Mouse (Mus musculus) limb, embryonic 11.5 days (tissue): ENCODE data around the gene Batf2. TPM values are rescaled to one million over a fixed set of nuclear protein-coding genes. Genes with fewer than 3 reads are reported as not detected.

Source experiments
- ATAC-seq: fragments of 200-750 bp; cut with Nextera tagmentation; 2 replicates; pipeline ENCODE4 v1.8.0; 2017; ENCODE audit warnings: low read depth; ENCODE audit not compliant: insufficient number of reproducible peaks, low FRiP score, low TSS enrichment
- DNase-seq: peaks from one replicate; pipeline ENCODE4 v3.0.0-alpha.2; 2015; ENCODE audit warnings: low spot score
- H3K27ac ChIP-seq: fragments of 300-500 bp; sonication (generic); replicated peaks from 2 replicates; pipeline ENCODE4 v1.5.1; 2014; ENCODE audit warnings: low read depth, mild to moderate bottlenecking, low read length
- H3K27me3 ChIP-seq: fragments of 300-500 bp; sonication (generic); 2 replicates; pipeline ENCODE4 v1.6.1; 2014; ENCODE audit warnings: mild to moderate bottlenecking, low read length, mixed read lengths; ENCODE audit not compliant: control insufficient read depth, insufficient read depth
- H3K36me3 ChIP-seq: fragments of 300-500 bp; sonication (generic); 2 replicates; pipeline ENCODE4 v1.6.1; 2014; ENCODE audit warnings: mild to moderate bottlenecking, low read length, moderate library complexity, mixed read lengths; ENCODE audit not compliant: control insufficient read depth, insufficient read depth
- H3K4me1 ChIP-seq: fragments of 300-500 bp; sonication (generic); 2 replicates; pipeline ENCODE4 v1.6.1; 2014; ENCODE audit warnings: low read length, mixed read lengths; ENCODE audit not compliant: control insufficient read depth, insufficient read depth
- H3K4me2 ChIP-seq: fragments of 300-500 bp; sonication (generic); 2 replicates; pipeline ENCODE4 v1.6.1; 2014; ENCODE audit warnings: low read depth, mild to moderate bottlenecking, moderate library complexity; ENCODE audit not compliant: severe bottlenecking
- H3K4me3 ChIP-seq: fragments of 300-500 bp; sonication (generic); 2 replicates; pipeline ENCODE4 v1.5.1; 2014; ENCODE audit warnings: low read depth, low read length
- H3K9ac ChIP-seq: fragments of 300-500 bp; sonication (generic); 2 replicates; pipeline ENCODE4 v1.6.1; 2014; ENCODE audit warnings: mild to moderate bottlenecking, low read length
- H3K9me3 ChIP-seq: fragments of 300-500 bp; sonication (generic); 2 replicates; pipeline ENCODE4 v1.6.1; 2016; ENCODE audit warnings: low read length; ENCODE audit not compliant: control insufficient read depth
- WGBS: fragments of 180-500 bp; shearing (Covaris S2); extraction: QIAGEN DNeasy Blood & Tissue Kit; methylation state at CpG from one replicate; pipeline ENCODE4 v1.1.7; 2014; 5-methylcytosine and 5-hydroxymethylcytosine counted together
- polyA plus RNA-seq: library from polyadenylated mRNA; unstranded; fragments of >200 nt; fragmentation: Nextera tagmentation; extraction: Ambion mirVana; gene quantifications from 2 replicates; pipeline ENCODE4 v1.2.1, GENCODE M21; 2014

Batf2 gene
- polyA plus RNA-seq, 1 experiment from 2014 or later: not detected

DNA sequence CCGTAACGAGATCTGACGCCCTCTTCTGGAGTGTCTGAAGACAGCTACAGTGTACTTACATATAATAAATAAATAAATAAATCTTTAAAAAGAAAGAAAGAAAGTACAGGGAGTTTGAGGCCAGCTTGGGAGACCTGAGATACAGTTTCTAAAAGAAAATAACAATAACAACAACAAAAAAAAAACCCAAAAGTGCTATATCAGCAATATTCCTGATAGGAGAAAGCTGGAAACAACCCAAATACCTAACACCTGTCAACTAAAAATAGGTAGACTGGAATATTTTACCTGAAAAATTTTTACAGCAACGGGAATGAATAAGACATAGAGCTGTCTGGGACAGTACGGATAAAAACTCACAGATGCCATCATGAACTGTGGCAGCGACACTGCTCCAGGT lies 38.0 kb downstream of the Batf2 start:
- Histone ChIP-seq H3K27ac (no peak overlapping the region), H3K4me3 (no peak overlapping the region), H3K9ac (no peak overlapping the region), H3K4me1 (no peaks in the 10 kb centered on the region), H3K27me3 (no peaks in the 10 kb centered on the region), H3K4me2 (no peak overlapping the region), H3K9me3 (no peaks in the 10 kb centered on the region), H3K36me3 (no peaks in the 10 kb centered on the region)
- WGBS: 92% methylated on average over 6 of the region's 6 CpGs
- ATAC-seq: no peak
- DNase-seq: no peak

DNA sequence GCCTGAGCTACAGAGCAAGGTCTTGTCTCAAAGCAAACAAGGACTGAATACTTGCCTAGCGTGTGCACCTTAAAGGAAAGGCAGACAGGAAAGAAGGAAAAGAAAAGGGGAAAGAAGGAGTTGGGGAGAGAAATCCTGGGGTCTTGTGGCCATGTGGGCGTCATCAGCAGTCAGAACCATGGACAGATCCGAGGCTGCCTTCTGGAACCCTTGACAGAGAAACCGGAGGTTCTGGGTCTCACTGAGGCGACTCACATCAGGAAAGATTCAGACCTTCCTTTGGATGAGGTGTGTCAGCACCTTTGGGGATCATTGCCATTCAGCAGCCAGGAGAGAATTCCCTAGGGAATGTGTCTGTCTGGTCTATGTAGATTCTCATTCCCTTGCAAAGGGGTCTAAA lies 40.8 kb downstream of the Batf2 start:
- Histone ChIP-seq H3K27ac (no peak overlapping the region), H3K4me1 (no peaks in the 10 kb centered on the region), H3K36me3 (no peaks in the 10 kb centered on the region), H3K9me3 (no peaks in the 10 kb centered on the region), H3K4me2 (no peak overlapping the region), H3K4me3 (no peak overlapping the region), H3K27me3 (no peaks in the 10 kb centered on the region), H3K9ac (no peak overlapping the region)
- no peak for ATAC-seq
- WGBS: 19% methylated on average over 5 of the region's 5 CpGs
- DNase-seq: peak; percentile 74

DNA sequence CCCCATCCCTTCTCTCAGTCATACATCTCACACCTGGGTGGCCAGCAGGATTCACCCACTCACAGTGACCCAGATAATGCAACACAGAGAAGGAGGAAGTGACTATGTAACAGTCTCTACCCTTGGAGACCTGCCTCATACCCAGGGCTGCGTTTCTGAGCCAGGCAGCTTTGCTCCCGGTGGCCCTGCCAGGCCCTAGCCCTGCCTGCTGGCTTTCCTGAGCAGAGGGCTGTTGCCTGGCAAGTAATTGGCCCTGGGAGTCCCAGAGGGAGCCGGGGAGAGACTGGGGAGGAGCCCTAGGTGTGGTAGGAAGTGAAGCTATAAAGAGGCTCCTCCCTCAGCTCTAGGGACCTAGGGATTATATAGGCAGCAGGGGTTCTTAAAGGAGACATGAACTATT lies 41.8 kb downstream of the Batf2 start:
- H3K4me3 ChIP-seq: no peak overlapping the region

DNA sequence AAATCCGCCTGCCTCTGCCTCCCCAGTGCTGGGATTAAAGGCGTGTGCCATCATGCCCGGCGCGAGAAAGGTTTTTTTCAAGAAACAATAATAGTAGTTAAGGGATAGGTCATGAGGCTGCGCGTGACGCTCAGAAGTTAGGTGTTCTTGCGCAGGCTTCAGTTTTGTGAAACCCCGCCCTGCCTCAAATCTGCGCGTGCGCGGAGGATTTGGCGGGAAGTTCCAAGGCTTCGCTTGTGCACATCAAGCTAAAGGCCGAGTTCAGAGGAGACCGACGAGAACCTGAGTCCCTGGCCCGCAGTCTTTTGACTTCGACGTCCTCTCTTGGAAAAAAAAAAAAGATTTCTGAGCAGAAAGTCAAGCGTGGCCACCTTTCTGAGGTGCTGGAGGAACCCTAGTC lies 43.3 kb downstream of the Batf2 start, which contains the start of gene Majin:
Gene Majin, plus strand, starts transcription at position 258 of the 400 bp plus-strand sequence.
- ATAC-seq (no peak), DNase-seq (no peak)
- H3K4me1 ChIP-seq: no peaks in the 10 kb centered on the region
- no peaks in the 10 kb centered on the region for H3K9me3 ChIP-seq
- H3K36me3 ChIP-seq: no peaks in the 10 kb centered on the region
- H3K27me3 ChIP-seq: no peaks in the 10 kb centered on the region
- H3K4me3 ChIP-seq: no peak within 1 kb of the TSS
- no peak within 1 kb of the TSS for H3K9ac ChIP-seq
- no peak within 1 kb of the TSS for H3K4me2 ChIP-seq
- 88% methylated on average over 23 of the region's 23 CpGs for WGBS
- no peak within 1 kb of the TSS for H3K27ac ChIP-seq

More for the DNA sequence above, 41.8 kb downstream of the Batf2 start:
- no peak for ATAC-seq
- Histone ChIP-seq H3K27me3 (no peaks in the 10 kb centered on the region), H3K27ac (no peak overlapping the region), H3K9me3 (no peaks in the 10 kb centered on the region), H3K4me1 (no peaks in the 10 kb centered on the region), H3K9ac (no peak overlapping the region), H3K4me2 (no peak overlapping the region), H3K36me3 (no peaks in the 10 kb centered on the region)
- DNase-seq: no peak
- 7% methylated on average over 3 of the region's 3 CpGs for WGBS

DNA sequence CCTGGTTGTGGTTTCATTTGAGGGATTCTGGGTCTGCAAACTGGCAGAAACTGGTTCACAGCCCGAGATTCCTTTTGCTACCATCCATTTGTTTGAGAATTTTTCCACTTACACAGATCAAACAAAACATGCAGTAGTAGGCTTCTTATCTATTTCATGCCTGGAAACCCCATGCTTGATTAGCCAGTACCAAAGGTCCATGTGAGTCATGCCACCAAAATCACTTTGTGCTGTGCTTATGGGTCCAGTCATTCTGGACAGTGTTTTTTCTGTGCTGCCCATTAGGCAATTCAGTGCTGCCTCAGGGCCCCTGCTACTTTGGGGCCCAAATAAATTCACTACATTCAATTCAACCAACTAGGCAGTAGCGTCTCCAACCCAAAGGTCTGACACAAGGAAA lies 63.5 kb downstream of the Batf2 start:
- Histone ChIP-seq H3K27ac (no peak overlapping the region), H3K4me1 (no peaks in the 10 kb centered on the region), H3K27me3 (no peaks in the 10 kb centered on the region), H3K9me3 (no peaks in the 10 kb centered on the region), H3K4me2 (no peak overlapping the region), H3K4me3 (no peak overlapping the region), H3K36me3 (no peaks in the 10 kb centered on the region), H3K9ac (no peak overlapping the region)
- no peak for DNase-seq
- WGBS: 75% methylated on average over 2 of the region's 2 CpGs
- no peak for ATAC-seq

DNA sequence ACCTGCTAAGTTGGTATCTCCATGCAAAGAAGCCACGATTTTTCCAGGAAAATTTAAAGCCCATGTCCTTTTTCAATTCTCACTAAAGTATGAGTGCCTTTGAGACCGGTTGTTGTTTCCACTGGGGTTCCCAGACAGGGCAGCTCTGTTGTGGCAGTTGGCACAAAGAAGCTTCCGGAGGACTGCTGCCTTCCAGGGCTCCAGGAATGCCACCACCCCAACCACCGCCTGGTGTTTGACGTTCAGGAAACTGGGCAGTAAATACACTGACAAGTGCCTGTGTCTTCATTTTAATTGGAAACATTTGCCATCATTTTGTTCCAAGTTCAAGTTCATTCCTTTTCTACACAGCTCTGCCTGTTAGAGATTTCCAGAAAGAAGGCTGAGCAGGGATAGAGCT lies 65.9 kb downstream of the Batf2 start:
- Histone ChIP-seq H3K4me1 (no peaks in the 10 kb centered on the region), H3K4me2 (no peak overlapping the region), H3K9ac (no peak overlapping the region), H3K9me3 (no peaks in the 10 kb centered on the region), H3K27ac (no peak overlapping the region), H3K27me3 (no peaks in the 10 kb centered on the region), H3K36me3 (no peaks in the 10 kb centered on the region), H3K4me3 (no peak overlapping the region)
- 67% methylated on average over 5 of the region's 5 CpGs for WGBS
- ATAC-seq: no peak
- no peak for DNase-seq

DNA sequence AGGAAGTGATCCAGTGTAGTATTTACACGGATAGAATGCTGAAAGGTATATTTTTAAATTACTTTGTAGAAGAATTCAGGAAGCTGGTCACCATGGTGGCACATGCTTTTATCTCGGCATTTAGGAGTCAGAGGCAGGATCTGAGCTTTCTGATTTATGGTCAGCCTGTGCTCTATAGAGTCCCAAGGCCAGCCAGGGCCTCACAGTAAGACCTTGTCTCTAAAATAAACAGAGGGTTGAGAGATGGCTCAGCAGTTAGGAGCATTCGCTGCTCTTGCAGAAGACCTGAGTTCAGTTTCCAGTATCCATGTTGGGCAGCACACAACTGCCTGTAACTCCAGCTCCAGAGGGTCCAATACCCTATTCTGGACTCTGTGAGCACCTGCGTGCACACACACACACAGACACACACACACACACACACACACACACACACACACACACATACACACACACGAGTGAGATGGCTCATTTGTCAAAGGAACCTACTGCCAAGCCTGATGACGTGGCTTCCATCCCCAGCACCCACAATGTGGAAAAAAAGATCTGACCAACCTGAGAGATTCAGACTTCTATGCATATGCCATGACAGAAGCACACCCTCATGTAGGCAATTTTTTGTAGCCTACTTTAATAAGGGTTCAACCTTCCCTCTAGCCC lies 75.4 kb downstream of the Batf2 start:
- 75% methylated on average over 6 of the region's 6 CpGs for WGBS
- H3K36me3 ChIP-seq: no peaks in the 10 kb centered on the region
- H3K27ac ChIP-seq: no peak overlapping the region
- DNase-seq: no peak
- H3K4me1 ChIP-seq: no peaks in the 10 kb centered on the region
- H3K4me3 ChIP-seq: no peak overlapping the region
- no peaks in the 10 kb centered on the region for H3K27me3 ChIP-seq
- H3K4me2 ChIP-seq: no peak overlapping the region
- no peak for ATAC-seq
- H3K9ac ChIP-seq: no peak overlapping the region
- no peaks in the 10 kb centered on the region for H3K9me3 ChIP-seq

DNA sequence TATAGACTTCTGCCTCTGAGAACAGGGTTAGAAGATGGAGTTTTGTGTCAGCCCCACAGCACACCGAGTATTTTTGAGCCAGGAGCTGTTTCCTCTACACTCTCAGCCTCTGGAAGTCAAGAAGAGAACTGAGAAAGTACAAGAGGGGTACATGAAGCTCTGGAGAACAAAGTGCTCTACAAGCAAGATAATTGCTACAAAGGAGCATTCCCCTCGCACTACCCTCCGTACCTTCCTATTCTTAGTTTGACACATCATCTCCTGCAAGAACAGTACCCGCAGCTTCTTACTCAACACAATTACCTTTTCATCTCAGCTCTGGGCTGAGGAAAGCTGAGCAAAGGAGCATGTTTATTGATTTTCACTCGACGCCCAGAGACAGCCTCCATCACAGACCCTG lies 77.8 kb downstream of the Batf2 start:
- 76% methylated on average over 6 of the region's 6 CpGs for WGBS
- DNase-seq: no peak
- Histone ChIP-seq H3K9me3 (no peaks in the 10 kb centered on the region), H3K4me1 (no peaks in the 10 kb centered on the region), H3K4me3 (no peak overlapping the region), H3K27ac (no peak overlapping the region), H3K36me3 (no peaks in the 10 kb centered on the region), H3K4me2 (no peak overlapping the region), H3K27me3 (no peaks in the 10 kb centered on the region), H3K9ac (no peak overlapping the region)
- no peak for ATAC-seq
